Mouse (Mus musculus): ENCODE data around the gene Fryl.

- TF ChIP-seq GATA1 (IDR thresholded peaks at IDR 0.05; ENCODE audit: borderline replicate concordance, low read length) (no peak), FLI1 (IDR thresholded peaks at IDR 0.05; ENCODE audit: low read length) (no peak)
Observed at GRCm38 (mm10) chr5:73112331-73112730, 144.1 kb downstream of the Fryl start.
